Mouse (Mus musculus): ENCODE measurements around the gene Rwdd3.

- TF ChIP-seq CTCF (IDR thresholded peaks at IDR 0.05; ENCODE audit: borderline replicate concordance, control insufficient read depth, extremely low read depth, insufficient read depth, low read length, poor library complexity): no peak
- no peak for TF ChIP-seq POLR2A (IDR thresholded peaks at IDR 0.05; ENCODE audit: control insufficient read depth, extremely low read depth, insufficient read depth, low read length, poor library complexity)
These were observed 64.0 kb downstream of the Rwdd3 start for GRCm38 (mm10) chr3:121107481-121107880.
